Mouse (Mus musculus): ENCODE data around the gene Cox7a1. TPM values are rescaled to one million over a fixed set of nuclear protein-coding genes. Genes with fewer than 3 reads are reported as not detected.
"Not testable (repeated sequence)": the region's sequence is repeated elsewhere in the genome, so short reads cannot be mapped to it uniquely, and the experiment has no call there.

Cox7a1 gene
- polyA plus RNA-seq, 2 experiments, result 3.5 to 5.5 TPM

DNA sequence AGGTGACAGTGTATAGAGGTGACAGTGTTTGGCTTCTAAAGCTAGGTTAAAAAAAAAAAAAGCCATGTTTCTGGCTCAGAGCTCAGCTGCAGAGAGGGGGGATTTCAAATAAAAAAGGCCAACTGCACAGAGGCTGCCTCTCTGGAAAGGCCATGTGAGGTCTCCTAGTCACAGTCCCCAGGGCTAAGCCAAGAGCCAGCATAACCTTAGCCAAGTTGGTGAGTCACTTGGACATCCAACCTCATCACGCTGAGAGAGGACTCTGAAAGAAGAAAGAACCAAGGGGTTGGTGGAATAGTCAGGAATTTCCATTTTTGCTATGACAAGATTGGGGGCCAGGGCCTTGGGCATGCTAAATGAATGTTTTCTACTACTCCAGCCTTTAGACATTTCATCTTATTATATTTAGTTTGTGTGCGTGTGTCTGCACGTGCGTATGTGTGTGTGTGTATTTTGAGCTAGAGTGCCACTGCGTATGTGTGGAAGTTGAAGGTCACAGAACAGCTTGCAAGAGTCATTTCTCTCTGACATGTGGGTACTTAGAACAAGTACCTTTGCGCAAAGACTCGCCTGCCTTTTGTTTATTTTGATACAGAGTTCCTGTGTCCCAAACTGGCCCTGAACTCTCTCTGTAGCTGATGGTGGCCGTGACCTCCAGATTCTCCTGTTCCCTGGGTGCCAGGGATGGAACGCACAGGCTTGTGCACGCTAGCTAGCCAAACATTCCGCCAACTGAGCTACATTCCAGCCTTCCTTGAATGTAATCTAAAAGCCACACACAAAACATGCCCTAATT is 19.1 kb downstream of the Cox7a1 start:
- no peaks in the 10 kb centered on the region for H3K9me3 ChIP-seq (ENCODE audit: control insufficient read depth, low read length)
- H3K9ac ChIP-seq (replicated peaks), result no peak overlapping the region
- H3K4me2 ChIP-seq (ENCODE audit: low read depth), result no peak overlapping the region
- ATAC-seq (ENCODE audit: insufficient read depth) (no peak), DNase-seq (ENCODE audit: low read depth in 3 of 3, low spot score in 3 of 3) (no peak)
- no peak overlapping the region for H3K4me3 ChIP-seq (ENCODE audit: insufficient read depth in 1 of 2, low read depth in 2 of 2, low read length in 2 of 2)
- TF ChIP-seq CTCF (IDR thresholded peaks at IDR 0.05; ENCODE audit: low read depth) (no peak), EP300 (IDR thresholded peaks at IDR 0.05; ENCODE audit: low read depth) (no peak)
- WGBS (ENCODE audit: insufficient replicate concordance), result 73% methylated on average over 11 of the region's 11 CpGs
- peaks cover 0 to 6% of the 10 kb centered on the region in 2 experiments; a peak in 2 of 4 replicates for H3K4me1 ChIP-seq (replicated peaks; ENCODE audit: control insufficient read depth in 2 of 2, insufficient read depth in 2 of 2, low read length in 1 of 2)
- H3K36me3 ChIP-seq (replicated peaks; ENCODE audit: control insufficient read depth, insufficient read depth, low read depth), result no peaks in the 10 kb centered on the region
- H3K27me3 ChIP-seq (ENCODE audit: control insufficient read depth, insufficient read depth, low read length), result no peaks in the 10 kb centered on the region
- H3K27ac ChIP-seq, result no peak overlapping the region

DNA sequence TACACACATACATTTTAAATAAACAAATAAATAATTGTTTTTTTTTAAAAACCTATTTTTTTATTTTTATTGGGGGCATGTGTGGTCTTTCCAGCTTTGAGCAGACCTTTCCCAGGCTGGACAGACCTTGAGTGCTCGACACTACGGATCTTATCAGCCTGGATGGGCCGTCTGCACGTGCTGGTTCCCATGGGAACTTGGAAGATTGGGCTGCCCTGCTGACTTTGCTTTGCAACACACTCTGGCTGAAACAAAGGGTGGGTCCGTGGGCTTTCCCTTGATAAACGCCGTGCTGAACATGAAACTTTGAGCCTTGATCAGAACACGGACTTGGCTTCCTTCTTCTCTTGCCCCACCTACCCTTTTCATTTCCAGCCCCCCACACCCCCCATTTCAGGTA is 20.4 kb downstream of the Cox7a1 start:
- DNase-seq (ENCODE audit: low read depth in 3 of 3, low spot score in 3 of 3), result no peak
- Histone ChIP-seq H3K9me3 (ENCODE audit: control insufficient read depth, low read length) (no peaks in the 10 kb centered on the region), H3K4me3 (ENCODE audit: insufficient read depth in 1 of 2, low read depth in 2 of 2, low read length in 2 of 2) (no peak overlapping the region), H3K9ac (replicated peaks) (no peak overlapping the region), H3K27ac (no peak overlapping the region), H3K4me2 (ENCODE audit: low read depth) (0 out of 2 replicates have a peak overlapping the region, but pooled peaks have one; percentile 13), H3K4me1 (replicated peaks; ENCODE audit: control insufficient read depth in 2 of 2, insufficient read depth in 2 of 2, low read length in 1 of 2) (peaks cover 0 to 6% of the 10 kb centered on the region in 2 experiments; a peak in 1 of 4 replicates), H3K27me3 (ENCODE audit: control insufficient read depth, insufficient read depth, low read length) (no peaks in the 10 kb centered on the region), H3K36me3 (replicated peaks; ENCODE audit: control insufficient read depth, insufficient read depth, low read depth) (no peaks in the 10 kb centered on the region)
- no peak for TF ChIP-seq CTCF (IDR thresholded peaks at IDR 0.05; ENCODE audit: low read depth)
- TF ChIP-seq EP300 (IDR thresholded peaks at IDR 0.05; ENCODE audit: low read depth), result no peak
- WGBS (ENCODE audit: insufficient replicate concordance), result 36% methylated on average over 8 of the region's 8 CpGs
- ATAC-seq (ENCODE audit: insufficient read depth), result no peak

DNA sequence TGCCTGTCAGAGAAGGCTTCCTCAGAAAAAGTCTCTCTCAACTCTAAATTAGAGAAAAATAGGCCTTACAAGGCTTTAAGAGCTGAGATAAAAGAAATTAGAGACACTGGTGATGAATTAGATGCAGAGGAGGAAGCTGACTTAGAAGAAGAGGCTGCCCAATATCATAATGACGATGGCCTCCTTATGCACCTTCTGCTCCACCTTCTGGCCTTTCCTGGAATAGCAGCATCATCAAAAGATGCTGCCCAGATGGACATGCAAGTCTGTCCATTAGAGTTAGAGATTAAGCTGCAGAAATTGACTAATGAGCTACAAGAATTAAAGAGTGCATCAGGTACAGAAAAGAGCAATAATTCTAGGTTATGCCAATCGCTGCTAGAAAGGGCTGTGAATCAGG is 21.4 kb downstream of the Cox7a1 start:
- Histone ChIP-seq H3K27me3 (ENCODE audit: control insufficient read depth, insufficient read depth, low read length) (no peaks in the 10 kb centered on the region), H3K27ac (no peak overlapping the region), H3K4me2 (ENCODE audit: low read depth) (no peak overlapping the region), H3K4me1 (replicated peaks; ENCODE audit: control insufficient read depth in 2 of 2, insufficient read depth in 2 of 2, low read length in 1 of 2) (peaks cover 0 to 6% of the 10 kb centered on the region in 2 experiments; a peak in 1 of 4 replicates), H3K36me3 (replicated peaks; ENCODE audit: control insufficient read depth, insufficient read depth, low read depth) (no peaks in the 10 kb centered on the region), H3K9ac (replicated peaks) (no peak overlapping the region), H3K9me3 (ENCODE audit: control insufficient read depth, low read length) (no peaks in the 10 kb centered on the region), H3K4me3 (ENCODE audit: insufficient read depth in 1 of 2, low read depth in 2 of 2, low read length in 2 of 2) (no peak overlapping the region)
- ATAC-seq (ENCODE audit: insufficient read depth), result no peak
- WGBS (ENCODE audit: insufficient replicate concordance), result 2% methylated on average over 2 of the region's 2 CpGs
- no peak for TF ChIP-seq EP300 (IDR thresholded peaks at IDR 0.05; ENCODE audit: low read depth)
- peak; percentile 86 for TF ChIP-seq CTCF (IDR thresholded peaks at IDR 0.05; ENCODE audit: low read depth)
- peak in 2 of 3 experiments; percentile 46 to 47 for DNase-seq (ENCODE audit: low read depth in 3 of 3, low spot score in 3 of 3)

DNA sequence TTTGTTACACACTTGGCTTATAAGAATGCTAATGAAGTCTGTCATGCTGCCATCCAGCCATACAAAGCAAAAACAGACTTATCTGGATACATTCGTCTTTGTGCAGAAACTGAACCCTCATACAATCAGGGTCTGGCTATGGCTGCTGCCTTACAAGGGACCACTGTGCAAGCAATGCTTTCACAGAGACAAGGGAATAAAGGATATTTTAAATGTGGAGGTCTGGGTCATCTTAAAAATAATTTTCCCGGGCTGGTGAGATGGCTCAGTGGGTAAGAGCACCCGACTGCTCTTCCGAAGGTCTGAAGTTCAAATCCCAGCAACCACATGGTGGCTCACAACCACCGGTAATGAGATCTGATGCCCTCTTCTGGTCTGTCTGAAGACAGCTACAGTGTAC is 22.4 kb downstream of the Cox7a1 start:
- not testable (repeated sequence) for H3K27ac ChIP-seq; H3K27me3 ChIP-seq (ENCODE audit: control insufficient read depth, insufficient read depth, low read length); H3K9ac ChIP-seq (replicated peaks); DNase-seq (ENCODE audit: low read depth in 3 of 3, low spot score in 3 of 3); H3K4me2 ChIP-seq (ENCODE audit: low read depth); H3K4me1 ChIP-seq (replicated peaks; ENCODE audit: control insufficient read depth in 2 of 2, insufficient read depth in 2 of 2, low read length in 1 of 2); H3K36me3 ChIP-seq (replicated peaks; ENCODE audit: control insufficient read depth, insufficient read depth, low read depth); H3K9me3 ChIP-seq (ENCODE audit: control insufficient read depth, low read length); H3K4me3 ChIP-seq (ENCODE audit: insufficient read depth in 1 of 2, low read depth in 2 of 2, low read length in 2 of 2); ATAC-seq (ENCODE audit: insufficient read depth)
- 36% methylated on average over 5 of the region's 5 CpGs for WGBS (ENCODE audit: insufficient replicate concordance)

DNA sequence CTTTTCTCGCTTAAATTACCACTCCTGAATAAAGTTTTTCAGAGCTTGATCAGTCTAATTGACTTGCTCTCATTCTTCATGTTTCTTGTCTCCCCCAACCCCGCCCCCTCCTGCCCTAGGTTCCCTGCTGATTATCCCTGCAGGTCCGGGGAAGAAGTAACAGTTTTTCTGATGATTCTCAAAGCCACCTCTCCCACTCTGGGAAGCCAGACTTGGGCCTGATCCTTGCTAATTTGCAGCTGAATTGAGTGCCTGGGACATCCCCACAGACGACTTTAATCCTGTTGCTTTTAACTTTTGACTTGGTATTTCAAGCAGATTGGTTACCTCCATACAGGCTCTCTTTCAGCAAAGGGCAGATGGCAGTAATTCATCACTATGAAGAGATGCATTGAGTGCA is 27.1 kb downstream of the Cox7a1 start:
- Histone ChIP-seq H3K4me3 (ENCODE audit: insufficient read depth in 1 of 2, low read depth in 2 of 2, low read length in 2 of 2) (no peak overlapping the region), H3K27ac (no peak overlapping the region), H3K9me3 (ENCODE audit: control insufficient read depth, low read length) (no peaks in the 10 kb centered on the region), H3K9ac (replicated peaks) (no peak overlapping the region), H3K4me2 (ENCODE audit: low read depth) (no peak overlapping the region), H3K27me3 (ENCODE audit: control insufficient read depth, insufficient read depth, low read length) (no peaks in the 10 kb centered on the region), H3K36me3 (replicated peaks; ENCODE audit: control insufficient read depth, insufficient read depth, low read depth) (no peaks in the 10 kb centered on the region), H3K4me1 (replicated peaks; ENCODE audit: control insufficient read depth in 2 of 2, insufficient read depth in 2 of 2, low read length in 1 of 2) (no peaks in the 10 kb centered on the region)
- ATAC-seq (ENCODE audit: insufficient read depth), result no peak
- 17% methylated on average over 4 of the region's 4 CpGs for WGBS (ENCODE audit: insufficient replicate concordance)
- no peak for DNase-seq (ENCODE audit: low read depth in 3 of 3, low spot score in 3 of 3)
- TF ChIP-seq EP300 (IDR thresholded peaks at IDR 0.05; ENCODE audit: low read depth), result no peak
- TF ChIP-seq CTCF (IDR thresholded peaks at IDR 0.05; ENCODE audit: low read depth), result no peak
